Mouse (Mus musculus) liver, postnatal 0 days (tissue): ENCODE measurements around the gene Ano8.

Experiments
- CTCF ChIP-seq: sonication (generic); IDR thresholded peaks from 2 replicates; pipeline ENCODE4 v1.5.1; 2016; ENCODE audit warnings: antibody characterized with exemption, low read depth
- EP300 ChIP-seq: IDR thresholded peaks from 2 replicates; pipeline ENCODE4 v1.6.1; 2016; ENCODE audit warnings: antibody characterized with exemption, low read depth, mild to moderate bottlenecking

GRCm38 (mm10) chr8:71457659-71458270, 28.0 kb downstream of the Ano8 start:
- TF ChIP-seq CTCF (no peak), EP300 (no peak)
